Mouse (Mus musculus): ENCODE measurements around the gene Zkscan2. TPM values are rescaled to one million over a fixed set of nuclear protein-coding genes. Genes with fewer than 3 reads are reported as not detected.

Zkscan2 gene
- 0.13 TPM for polyA plus RNA-seq (2017; shearing (Covaris generic))

DNA sequence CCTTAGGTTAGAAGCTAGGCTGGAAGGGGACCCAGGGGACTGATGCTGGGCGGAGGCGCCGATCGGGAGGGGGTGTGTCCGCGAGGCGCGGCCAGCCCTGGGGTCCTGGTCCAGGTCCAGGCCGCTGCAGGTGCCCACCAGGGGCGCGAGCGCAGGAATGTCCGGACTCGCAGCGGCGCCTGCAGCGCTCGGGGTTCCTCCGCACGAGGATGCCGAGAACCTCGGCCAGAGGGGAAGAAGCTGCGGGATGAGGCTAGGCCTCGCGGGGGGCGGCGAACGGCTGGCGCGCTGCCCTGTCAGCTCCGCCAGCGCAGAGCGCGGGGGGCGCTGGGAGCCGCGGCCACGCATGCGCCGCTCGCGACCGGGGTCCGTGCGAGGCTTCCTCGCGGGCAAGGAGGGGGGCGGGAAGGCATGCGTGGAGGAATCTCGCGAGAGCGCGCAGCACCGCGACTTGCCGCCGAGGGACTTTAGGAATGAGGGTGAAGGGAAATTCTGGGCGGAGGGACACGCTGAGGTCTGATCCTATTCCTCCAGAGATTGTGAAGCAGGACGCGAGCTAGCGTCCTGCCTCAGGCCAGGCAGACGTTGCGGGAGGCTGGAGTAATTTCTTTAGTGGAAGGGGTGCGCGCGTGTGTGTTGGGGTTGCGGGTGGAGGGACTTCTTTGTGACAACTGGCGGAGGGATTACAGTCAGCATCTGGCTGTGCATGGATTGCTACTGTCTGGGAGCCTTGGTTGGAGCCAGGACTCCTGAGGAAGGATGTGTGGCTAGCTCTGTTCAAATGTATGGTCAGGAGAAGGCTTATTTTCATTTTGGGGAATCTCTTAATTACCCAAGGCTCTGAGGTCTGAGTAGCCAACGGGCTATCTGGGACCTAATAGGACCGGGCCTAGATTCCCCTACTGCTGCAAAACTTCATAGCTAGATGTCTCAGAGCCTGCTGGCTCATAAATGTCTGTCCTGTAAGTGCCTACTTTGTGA, at the start of gene Zkscan2:
Zkscan2 (minus strand) TSS at position 211 of the 981 bp plus-strand sequence.

DNA sequence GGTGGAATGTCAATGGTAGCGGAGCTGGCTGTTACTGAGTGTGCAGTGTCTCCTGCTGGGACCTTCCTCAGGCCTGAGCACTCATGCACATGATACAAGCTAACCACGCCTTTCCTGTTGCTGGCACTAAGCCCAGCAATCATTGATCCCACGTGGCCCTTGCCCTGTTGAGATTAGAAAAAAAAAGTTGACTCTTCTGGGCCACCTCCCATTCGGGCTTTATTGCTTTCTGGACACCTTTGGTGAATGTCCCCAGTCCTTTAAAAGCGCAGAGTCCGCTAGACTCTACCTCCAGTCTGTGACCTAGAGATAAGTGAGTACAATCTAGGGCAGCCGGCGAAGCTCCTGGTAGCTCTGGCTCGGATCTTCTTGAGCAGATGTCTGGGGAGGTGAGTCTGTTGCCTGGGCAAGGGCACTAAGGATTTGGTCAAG, 38.2 kb downstream of the Zkscan2 start, which contains the start of gene Aqp8:
Aqp8 (plus strand) TSS at position 222 of the 432 bp plus-strand sequence.

Other genes with a start within 250 kb of the Zkscan2 start
- gene Lcmt1, start 130.7 kb downstream of the Zkscan2 start, polyA plus RNA-seq (2017; shearing (Covaris generic)), result 41.9 TPM
- gene Arhgap17, start 130.5 kb downstream of the Zkscan2 start, polyA plus RNA-seq (2017; shearing (Covaris generic)), result 50.5 TPM
- not detected for gene Aqp8, start 38.2 kb downstream of the Zkscan2 start, polyA plus RNA-seq (2017; shearing (Covaris generic))

Data from activated CD4-positive, CD25-positive, alpha-beta regulatory T cell, adult 9 weeks (primary cell).